Mouse (Mus musculus) megakaryocyte-erythroid progenitor cell, adult 5-6 weeks (primary cell): ENCODE results near the gene Fes. TPM values are rescaled to one million over a fixed set of nuclear protein-coding genes. Genes with fewer than 3 reads are reported as not detected.

ENCODE experiments used
- ATAC-seq: replicated peaks from 2 replicates; pipeline ENCODE4 v1.8.0; 2016; ENCODE audit warnings: mild to moderate bottlenecking, inconsistent platforms; ENCODE audit not compliant: severe bottlenecking, poor library complexity, low FRiP score, low TSS enrichment
- total RNA-seq, 2 experiments: library from RNA; stranded (forward) in 1 of 2; stranded (reverse) in 1 of 2; fragments of 200-1000, 215-1000 nt in 1 of 2; fragments of >200 nt in 1 of 2; fragmentation: Nextera tagmentation in 1 of 2; gene quantifications; 2 replicates each; pipeline ENCODE4 v1.2.3; 2014 to 2017

Fes gene
- total RNA-seq, 2 experiments from 2014 or later = 1.8 to 23.2 TPM

- ATAC-seq = no peak
Measured at GRCm38 (mm10) chr7:80379531-80379930, 8.2 kb downstream of the Fes start.

- ATAC-seq = no peak
Measured at GRCm38 (mm10) chr7:80377471-80377870, 10.3 kb downstream of the Fes start.

GRCm38 (mm10) chr7:80376192-80376591, 11.6 kb downstream of the Fes start:
- ATAC-seq = no peak

- ATAC-seq = no peak
Measured at GRCm38 (mm10) chr7:80375376-80376039, 12.2 kb downstream of the Fes start.

GRCm38 (mm10) chr7:80374733-80375132, 13.0 kb downstream of the Fes start:
- no peak for ATAC-seq

- ATAC-seq = no peak
Measured at GRCm38 (mm10) chr7:80374280-80374679, 13.5 kb downstream of the Fes start.

- ATAC-seq = peak; percentile 15; the same call in 1 of the 2 replicates
Measured at GRCm38 (mm10) chr7:80373850-80374249, 13.9 kb downstream of the Fes start.

- no peak for ATAC-seq
Measured at GRCm38 (mm10) chr7:80373352-80373751, 14.4 kb downstream of the Fes start.

- no peak for ATAC-seq
Measured at GRCm38 (mm10) chr7:80372667-80373066, 15.1 kb downstream of the Fes start.

GRCm38 (mm10) chr7:80372166-80372565, 15.6 kb downstream of the Fes start:
- no peak for ATAC-seq

GRCm38 (mm10) chr7:80371041-80371751, 16.6 kb downstream of the Fes start, which contains the start of gene Man2a2:
Man2a2 (minus strand) TSS chr7:80371375.
- no peak for ATAC-seq

GRCm38 (mm10) chr7:80370649-80371040, 17.1 kb downstream of the Fes start:
- ATAC-seq = peak; percentile 63

GRCm38 (mm10) chr7:80369967-80370431, 17.7 kb downstream of the Fes start:
- no peak for ATAC-seq

GRCm38 (mm10) chr7:80369461-80369860, 18.3 kb downstream of the Fes start:
- no peak for ATAC-seq

GRCm38 (mm10) chr7:80368635-80369421, 18.9 kb downstream of the Fes start:
- no peak for ATAC-seq

- no peak for ATAC-seq
Measured at GRCm38 (mm10) chr7:80368009-80368408, 19.7 kb downstream of the Fes start.

GRCm38 (mm10) chr7:80367232-80367631, 20.5 kb downstream of the Fes start:
- ATAC-seq = no peak

GRCm38 (mm10) chr7:80365759-80366158, 22.0 kb downstream of the Fes start:
- ATAC-seq = no peak

GRCm38 (mm10) chr7:80360435-80360834, 27.3 kb downstream of the Fes start:
- ATAC-seq = no peak

GRCm38 (mm10) chr7:80358039-80358438, 29.7 kb downstream of the Fes start:
- ATAC-seq = no peak
